Mouse (Mus musculus): ENCODE data around the gene Krt28. TPM values are rescaled to one million over a fixed set of nuclear protein-coding genes. Genes with fewer than 3 reads are reported as not detected.
A peak's percentile ranks its signal among the peaks of the same experiment; 100 is the strongest.

Krt28 gene
- total and polyA plus RNA-seq, 3 experiments: not detected

DNA sequence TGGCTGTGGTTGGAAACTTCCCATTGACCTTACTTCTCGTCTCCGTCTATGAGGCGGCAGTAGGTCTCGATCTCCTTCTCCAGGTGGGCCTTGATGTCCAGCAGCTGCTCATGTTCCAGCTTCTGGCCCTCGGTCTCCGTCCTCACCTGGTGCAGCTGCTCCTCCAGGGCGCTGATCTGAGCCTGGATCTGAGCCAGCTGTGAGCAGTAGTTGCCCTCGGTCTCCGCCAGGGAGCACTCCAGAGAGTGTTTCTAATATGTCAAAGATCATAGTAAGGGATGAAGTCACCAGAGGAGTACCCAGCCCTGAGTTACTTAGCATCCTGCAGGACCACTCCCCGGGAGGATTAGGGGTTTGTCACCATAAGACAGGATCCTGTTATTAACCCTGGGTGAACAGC lies 7.9 kb downstream of the Krt28 start:
- DNase-seq: peak; percentile 11

DNA sequence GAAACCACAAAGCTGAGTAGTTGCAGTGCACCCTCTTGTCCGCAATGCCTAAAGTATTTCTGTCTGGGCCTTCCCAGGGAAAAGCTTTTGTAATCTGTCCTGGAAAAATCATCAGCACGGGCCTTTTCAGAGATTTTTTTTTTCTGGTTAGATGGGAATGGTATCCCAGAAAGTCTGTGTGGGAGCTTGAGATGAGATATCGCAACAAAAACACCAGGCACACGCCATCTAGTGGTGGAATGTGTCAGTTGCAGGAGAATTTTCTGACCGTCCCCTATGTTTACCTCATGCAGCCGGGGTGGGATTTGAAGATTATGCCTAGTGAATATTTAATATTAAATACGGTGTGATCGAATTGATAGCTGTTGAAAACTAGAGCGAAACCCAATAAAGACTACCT lies 10.3 kb downstream of the Krt28 start:
- DNase-seq: no peak

DNA sequence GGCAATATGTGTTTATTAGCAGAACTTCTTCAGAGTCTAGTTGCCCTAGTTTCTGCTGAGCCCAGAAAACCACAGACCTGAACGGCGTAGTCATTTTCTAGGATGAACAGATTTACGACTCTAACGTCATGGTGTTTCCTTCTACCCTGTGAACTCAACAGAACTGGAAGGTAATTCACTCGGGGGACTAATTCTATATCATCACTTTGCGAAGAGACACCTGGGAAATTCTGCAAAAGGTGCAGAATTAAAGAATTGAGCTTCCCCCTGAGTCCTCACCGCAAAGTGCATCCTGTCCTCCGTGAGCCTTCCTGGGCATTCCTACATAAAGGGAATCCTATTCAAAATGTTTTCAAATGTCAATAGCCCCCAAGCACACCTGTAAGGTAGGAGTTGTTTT lies 13.3 kb downstream of the Krt28 start:
- no peak for DNase-seq

DNA sequence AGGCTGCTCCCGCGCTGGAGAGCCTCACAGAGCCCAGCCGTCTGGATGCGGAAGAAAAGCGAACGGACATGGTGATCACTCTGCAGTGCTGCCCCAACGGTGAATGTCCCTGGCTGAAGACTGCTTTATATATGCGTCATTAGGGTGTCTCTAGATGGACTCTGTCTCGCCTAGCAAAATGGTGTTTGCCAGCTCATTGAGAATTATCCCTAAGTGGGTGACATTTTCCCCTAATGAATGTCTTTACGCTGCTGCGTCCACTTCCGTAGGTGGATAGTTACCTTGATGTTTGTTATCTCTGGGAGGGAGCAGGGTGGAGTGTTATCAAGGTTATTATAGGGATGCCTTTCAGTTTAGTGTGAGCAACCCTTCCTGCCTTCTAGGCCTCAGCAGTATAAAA lies 23.7 kb downstream of the Krt28 start, which contains the start of gene Krt27:
Krt27 (minus strand) TSS at position 101 of the 400 bp plus-strand sequence.
- no peak for DNase-seq

DNA sequence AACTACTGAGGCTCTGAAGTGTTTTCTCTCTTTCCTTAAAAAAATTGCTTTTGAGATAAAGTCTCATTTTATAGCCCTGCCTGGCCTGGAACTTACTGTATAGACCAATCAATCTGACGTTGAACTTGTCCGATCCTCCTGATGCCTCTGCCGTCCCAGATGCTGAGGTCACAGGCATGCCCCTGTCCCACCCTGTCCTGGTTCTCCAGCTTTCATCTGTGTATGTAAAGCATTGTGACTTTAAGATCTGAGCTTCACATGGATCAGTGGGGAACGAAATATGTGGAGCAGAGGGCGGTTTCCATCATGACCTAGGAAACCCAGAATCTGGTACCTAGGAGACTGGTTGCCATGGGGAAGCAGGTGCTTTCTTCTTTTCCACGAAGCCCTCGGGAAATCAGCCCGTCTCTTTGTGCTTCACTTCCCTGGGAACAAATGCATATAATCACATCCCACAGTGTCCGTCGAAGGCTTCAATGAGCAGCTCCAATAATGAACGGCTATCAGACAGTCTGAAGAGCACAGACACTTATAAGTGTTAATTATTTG lies 35.3 kb downstream of the Krt28 start:
- no peak for DNase-seq

DNA sequence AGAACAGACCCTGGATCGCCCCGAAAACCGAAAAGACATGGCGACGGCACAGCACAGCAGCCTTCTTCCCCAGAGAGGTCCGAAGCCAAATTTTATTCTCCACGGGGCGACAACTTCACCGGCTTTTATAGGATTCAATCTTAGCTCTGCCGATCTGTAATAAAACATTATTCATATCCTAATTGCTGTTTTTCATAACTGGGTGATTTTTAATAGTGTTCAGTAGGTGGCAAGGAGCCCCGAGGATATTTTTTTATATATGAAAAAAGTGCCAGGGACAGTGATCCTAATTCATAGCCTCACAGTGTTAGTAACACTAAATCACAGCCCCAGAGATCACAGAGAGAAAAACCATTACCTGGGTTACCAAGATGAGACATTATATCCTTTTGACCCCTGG lies 36.8 kb downstream of the Krt28 start, which contains the start of gene Krt26:
Krt26 (minus strand) TSS at position 101 of the 400 bp plus-strand sequence.
- no peak for DNase-seq

DNA sequence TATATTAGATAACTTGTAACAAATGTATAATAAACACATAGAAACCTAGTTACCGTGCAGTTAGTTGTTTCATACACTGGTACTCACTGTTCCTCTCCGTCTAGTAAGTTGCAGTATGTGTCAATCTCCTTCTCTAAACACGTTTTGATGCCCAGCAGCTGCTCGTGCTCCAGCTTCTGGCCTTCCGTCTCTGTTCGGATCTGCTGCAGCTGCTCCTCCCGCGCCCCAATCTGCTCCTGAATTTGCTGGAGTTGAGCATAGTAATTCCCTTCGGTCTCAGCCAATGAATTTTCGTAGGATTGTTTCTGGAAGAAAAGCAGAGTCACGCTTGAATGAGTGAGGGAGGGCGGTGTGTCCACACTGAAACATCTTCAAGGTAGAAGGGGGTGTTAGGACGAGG lies 41.3 kb downstream of the Krt28 start:
- DNase-seq: no peak

DNA sequence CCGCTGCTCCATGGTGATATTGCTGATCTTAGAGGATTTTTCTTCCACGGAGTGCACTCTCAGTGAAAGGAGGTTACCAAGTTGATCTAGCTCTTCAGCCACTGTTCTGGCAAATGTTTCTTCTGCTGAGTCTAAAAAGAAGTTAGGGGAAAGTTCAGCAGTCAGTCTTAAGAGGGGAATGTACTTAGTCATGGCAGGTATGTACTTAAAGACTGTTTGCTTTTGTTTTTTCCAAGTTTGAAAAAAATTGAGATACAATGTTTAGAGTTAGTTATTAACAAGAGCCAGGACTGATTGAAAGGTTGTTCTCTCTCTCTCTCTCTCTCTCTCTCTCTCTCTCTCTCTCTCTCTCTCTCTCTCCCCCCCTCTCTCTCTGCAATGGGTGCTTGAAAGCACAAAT lies 45.0 kb downstream of the Krt28 start:
- DNase-seq: no peak

DNA sequence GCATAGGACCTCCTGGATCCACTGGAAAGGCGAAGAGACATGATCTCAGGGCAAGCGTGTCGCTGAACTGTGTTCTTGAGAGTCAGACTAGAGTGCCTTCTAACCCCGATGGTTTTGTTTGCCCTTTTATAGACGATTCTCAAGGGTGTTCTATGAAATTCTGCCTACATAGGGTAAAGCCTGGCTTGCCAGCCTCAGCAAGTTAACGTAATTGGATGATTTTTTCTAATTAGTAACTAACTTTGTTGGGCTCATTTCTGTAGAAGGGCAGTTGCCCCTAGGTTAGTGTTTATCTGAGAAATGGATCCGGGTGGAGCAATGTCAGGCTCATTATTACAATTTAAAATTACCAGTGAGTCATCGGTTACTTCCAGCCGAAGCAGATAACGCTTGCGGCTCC lies 51.9 kb downstream of the Krt28 start, which contains the start of gene Krt25:
Krt25 (minus strand) TSS at position 101 of the 400 bp plus-strand sequence.
- no peak for DNase-seq

DNA sequence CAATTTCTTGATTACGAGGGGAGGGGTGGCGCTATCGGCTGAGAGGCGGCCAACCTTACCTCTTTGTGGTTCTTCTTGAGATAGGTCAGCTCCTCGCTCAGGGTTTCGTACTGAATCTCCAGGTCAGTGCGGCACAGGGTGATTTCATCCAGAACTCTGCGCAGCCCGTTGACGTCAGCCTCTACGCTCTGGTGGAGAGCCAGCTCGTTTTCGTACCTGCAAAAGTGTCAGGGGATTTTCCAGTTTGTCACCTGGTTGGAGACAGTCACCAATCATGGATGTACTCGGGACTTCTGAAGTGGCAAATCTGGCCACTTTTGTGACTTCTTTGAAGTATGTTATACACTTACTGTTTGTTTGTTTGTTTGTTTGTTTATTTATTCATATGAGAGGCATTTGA lies 53.6 kb downstream of the Krt28 start:
- DNase-seq: no peak

DNA sequence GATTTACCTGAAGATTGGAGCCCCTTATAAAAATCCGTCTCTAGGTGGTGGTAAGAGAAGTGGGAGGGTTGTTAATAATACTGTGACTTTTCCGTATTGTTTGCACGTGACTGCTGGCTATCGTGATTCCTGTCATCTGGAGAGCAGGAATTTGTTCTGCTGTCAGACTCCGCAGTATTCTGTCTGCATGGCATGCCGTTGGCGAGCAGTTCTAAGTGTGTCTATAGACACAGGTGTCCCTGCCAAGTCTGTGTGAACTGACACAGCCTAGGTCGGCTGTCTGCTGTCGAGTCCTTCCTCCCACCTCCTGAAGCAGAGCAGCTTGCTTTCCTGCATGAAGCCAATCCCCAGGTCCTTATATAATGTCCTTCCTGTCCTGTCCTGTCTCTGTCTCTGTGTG lies 55.6 kb downstream of the Krt28 start:
- DNase-seq: no peak

DNA sequence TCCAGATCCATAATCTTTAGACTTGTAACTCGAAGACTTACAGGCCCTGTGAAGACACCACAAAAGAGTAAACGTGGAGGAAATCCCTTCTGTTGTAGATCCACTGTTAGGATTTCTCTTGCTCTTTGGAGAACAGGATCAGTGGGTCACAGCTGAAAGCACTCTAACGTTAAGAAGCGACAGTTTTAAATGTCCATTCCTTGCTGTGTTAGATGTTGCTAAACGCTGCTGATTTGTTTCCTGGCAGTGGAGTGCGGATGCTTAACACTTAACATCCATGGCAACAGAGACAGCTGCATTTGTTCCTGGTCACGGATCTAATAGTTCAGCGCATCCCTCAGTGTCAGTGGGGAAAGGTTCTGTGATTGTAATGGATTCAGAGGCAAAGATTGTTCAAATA lies 58.2 kb downstream of the Krt28 start:
- DNase-seq: no peak

Other genes starting within 250 kb of the Krt28 start
- gene Ccr7, start 219.8 kb downstream of the Krt28 start, total RNA-seq (2021): under 1 TPM in 1 of 2 experiments, not detected in 1; 0.14 TPM
- 0.50 and 0.86 TPM in 2 replicates for gene Ccr7, start 219.8 kb downstream of the Krt28 start, polyA plus RNA-seq (2012; rRNA removed)
- gene Smarce1, start 143.9 kb downstream of the Krt28 start, total RNA-seq (2021): 10 to 100 TPM; 49.9 to 54.4 TPM
- 10.0 and 10.3 TPM in 2 replicates for gene Smarce1, start 143.9 kb downstream of the Krt28 start, polyA plus RNA-seq (2012; rRNA removed)
- gene Krt222, start 130.8 kb downstream of the Krt28 start, total RNA-seq (2021): 1 to 10 TPM; 1.4 to 2.2 TPM
- 0.07 and 0.09 TPM in 2 replicates for gene Krt222, start 130.8 kb downstream of the Krt28 start, polyA plus RNA-seq (2012; rRNA removed)
- not detected for gene Krt24, start 89.6 kb downstream of the Krt28 start, total RNA-seq (2021)
- gene Krt24, start 89.6 kb downstream of the Krt28 start, polyA plus RNA-seq (2012; rRNA removed): not detected in 2 replicates
- not detected for gene Krt25, start 52.0 kb downstream of the Krt28 start, total RNA-seq (2021)
- gene Krt25, start 52.0 kb downstream of the Krt28 start, polyA plus RNA-seq (2012; rRNA removed): not detected in 2 replicates
- not detected for gene Krt26, start 36.9 kb downstream of the Krt28 start, total RNA-seq (2021)
- gene Krt26, start 36.9 kb downstream of the Krt28 start, polyA plus RNA-seq (2012; rRNA removed): not detected in 2 replicates
- gene Krt27, start 23.8 kb downstream of the Krt28 start, total RNA-seq (2021): not detected
- gene Krt27, start 23.8 kb downstream of the Krt28 start, polyA plus RNA-seq (2012; rRNA removed): not detected in 2 replicates
- gene Krt10, start 14.5 kb upstream of the Krt28 start, total RNA-seq (2021): 1 to 10 TPM; 5.5 to 5.8 TPM
- 0.43 and 0.56 TPM in 2 replicates for gene Krt10, start 14.5 kb upstream of the Krt28 start, polyA plus RNA-seq (2012; rRNA removed)
- not detected for gene Krt12, start 47.4 kb upstream of the Krt28 start, total RNA-seq (2021)
- gene Krt12, start 47.4 kb upstream of the Krt28 start, polyA plus RNA-seq (2012; rRNA removed): not detected in 2 replicates
- under 1 TPM; 0.14 to 0.20 TPM for gene Krt20, start 63.2 kb upstream of the Krt28 start, total RNA-seq (2021)
- not detected in 2 replicates for gene Krt20, start 63.2 kb upstream of the Krt28 start, polyA plus RNA-seq (2012; rRNA removed)
- not detected for gene Krt23, start 118.2 kb upstream of the Krt28 start, total RNA-seq (2021)
- 0.12 TPM in 1 of 2 replicates, not detected in the other for gene Krt23, start 118.2 kb upstream of the Krt28 start, polyA plus RNA-seq (2012; rRNA removed)
- gene Krt39, start 146.4 kb upstream of the Krt28 start, total RNA-seq (2021): not detected
- not detected in 2 replicates for gene Krt39, start 146.4 kb upstream of the Krt28 start, polyA plus RNA-seq (2012; rRNA removed)
- not detected for gene Krt40, start 168.3 kb upstream of the Krt28 start, total RNA-seq (2021)
- not detected in 2 replicates for gene Krt40, start 168.3 kb upstream of the Krt28 start, polyA plus RNA-seq (2012; rRNA removed)
- gene Krtap3-3, start 176.0 kb upstream of the Krt28 start, total RNA-seq (2021): not detected
- gene Krtap3-3, start 176.0 kb upstream of the Krt28 start, polyA plus RNA-seq (2012; rRNA removed): not detected in 2 replicates
- not detected for gene Krtap3-2, start 181.9 kb upstream of the Krt28 start, total RNA-seq (2021)
- not detected in 2 replicates for gene Krtap3-2, start 181.9 kb upstream of the Krt28 start, polyA plus RNA-seq (2012; rRNA removed)
- gene Gm11939, start 184.6 kb upstream of the Krt28 start, total RNA-seq (2021): not detected
- not detected in 2 replicates for gene Gm11939, start 184.6 kb upstream of the Krt28 start, polyA plus RNA-seq (2012; rRNA removed)
- not detected for gene Krtap3-1, start 191.7 kb upstream of the Krt28 start, total RNA-seq (2021)
- gene Krtap3-1, start 191.7 kb upstream of the Krt28 start, polyA plus RNA-seq (2012; rRNA removed): not detected in 2 replicates
- not detected for gene Krtap1-5, start 206.1 kb upstream of the Krt28 start, total RNA-seq (2021)
- gene Krtap1-5, start 206.1 kb upstream of the Krt28 start, polyA plus RNA-seq (2012; rRNA removed): not detected in 2 replicates
- gene Krtap1-4, start 208.8 kb upstream of the Krt28 start, total RNA-seq (2021): not detected
- not detected in 2 replicates for gene Krtap1-4, start 208.8 kb upstream of the Krt28 start, polyA plus RNA-seq (2012; rRNA removed)
- not detected for gene Krtap1-3, start 216.4 kb upstream of the Krt28 start, total RNA-seq (2021)
- gene Krtap1-3, start 216.4 kb upstream of the Krt28 start, polyA plus RNA-seq (2012; rRNA removed): not detected in 2 replicates
- gene Krtap9-3, start 223.2 kb upstream of the Krt28 start, total RNA-seq (2021): not detected
- not detected in 2 replicates for gene Krtap9-3, start 223.2 kb upstream of the Krt28 start, polyA plus RNA-seq (2012; rRNA removed)
- not detected for gene Gm11938, start 228.4 kb upstream of the Krt28 start, total RNA-seq (2021)
- gene Gm11938, start 228.4 kb upstream of the Krt28 start, polyA plus RNA-seq (2012; rRNA removed): not detected in 2 replicates
- gene Gm11937, start 235.3 kb upstream of the Krt28 start, total RNA-seq (2021): not detected
- not detected in 2 replicates for gene Gm11937, start 235.3 kb upstream of the Krt28 start, polyA plus RNA-seq (2012; rRNA removed)
- not detected for gene Krtap2-4, start 239.9 kb upstream of the Krt28 start, total RNA-seq (2021)
- not detected in 2 replicates for gene Krtap2-4, start 239.9 kb upstream of the Krt28 start, polyA plus RNA-seq (2012; rRNA removed)
- gene Gm11562, start 245.5 kb upstream of the Krt28 start, total RNA-seq (2021): not detected
- gene Gm11562, start 245.5 kb upstream of the Krt28 start, polyA plus RNA-seq (2012; rRNA removed): not detected in 2 replicates

All from adrenal gland, adult 2 months (tissue).